Mouse (Mus musculus) G1E (cell line): ENCODE measurements at regions not wholly inside any gene's neighbourhood (a gene's known extent, or its start where the extent isn't known, plus 50 kb on each side); places are given as distances from the start of the nearest gene placed in this dataset.

ENCODE experiments used
- ATAC-seq: 2 replicates; pipeline ENCODE4 v1.8.0; 2016; ENCODE audit warnings: mild to moderate bottlenecking; ENCODE audit not compliant: insufficient number of reproducible peaks, poor library complexity, low FRiP score, severe bottlenecking; ENCODE audit errors: extremely low read depth
- DNase-seq: peaks from one replicate; pipeline ENCODE4 v3.0.0; 2012; ENCODE audit warnings: low spot score
- H3K27me3 ChIP-seq: 2 replicates; pipeline ENCODE4 v1.6.1; 2012; ENCODE audit warnings: mild to moderate bottlenecking, low read length, inconsistent platforms; ENCODE audit not compliant: insufficient read depth
- H3K36me3 ChIP-seq: replicated peaks from 2 replicates; pipeline ENCODE3; 2012; ENCODE audit warnings: mild to moderate bottlenecking, inconsistent platforms
- H3K4me1 ChIP-seq: 2 replicates; pipeline ENCODE4 v1.6.1; 2012; ENCODE audit warnings: low read depth, low read length, inconsistent platforms, mixed read lengths; ENCODE audit not compliant: insufficient read depth
- H3K4me3 ChIP-seq: 2 replicates; pipeline ENCODE4 v1.5.1; 2012; ENCODE audit warnings: low read depth, mild to moderate bottlenecking, inconsistent platforms, low read length, moderate library complexity, mixed read lengths
- H3K9me3 ChIP-seq: replicated peaks from 2 replicates; pipeline ENCODE4 v1.6.1; 2012; ENCODE audit warnings: inconsistent platforms
- CTCF ChIP-seq: IDR thresholded peaks from 2 replicates; pipeline ENCODE4 v1.5.1; 2012; ENCODE audit warnings: low read depth, low read length, inconsistent platforms, mixed read lengths
- GATA1 ChIP-seq: IDR thresholded peaks from 2 replicates; pipeline ENCODE4 v1.6.1; 2012; ENCODE audit warnings: borderline replicate concordance, low read length, inconsistent platforms, mixed read lengths
- GATA2 ChIP-seq: IDR thresholded peaks from 2 replicates; pipeline ENCODE4 v1.6.1; 2012; ENCODE audit warnings: low read depth, low read length, inconsistent platforms, borderline replicate concordance
- POLR2AphosphoS5 ChIP-seq: IDR thresholded peaks from 2 replicates; pipeline ENCODE4 v1.6.1; 2012; ENCODE audit warnings: low read depth, low read length, inconsistent platforms; ENCODE audit not compliant: insufficient replicate concordance
- TAL1 ChIP-seq: conservative IDR thresholded peaks from 2 replicates; pipeline ENCODE4 v1.6.1; 2012; ENCODE audit warnings: low read depth, low read length, inconsistent platforms, mixed read lengths

GRCm38 (mm10) chr11:24630403-24630900 lies 552.6 kb downstream of the Bcl11a start:
- Histone ChIP-seq H3K36me3 (no peaks in the 10 kb centered on the region), H3K9me3 (no peaks in the 10 kb centered on the region), H3K4me1 (no peaks in the 10 kb centered on the region), H3K27me3 (no peaks in the 10 kb centered on the region), H3K4me3 (no peak overlapping the region)
- no peak for TF ChIP-seq GATA2
- no peak for TF ChIP-seq TAL1
- no peak for TF ChIP-seq POLR2AphosphoS5
- TF ChIP-seq CTCF, result no peak
- no peak for TF ChIP-seq GATA1
- ATAC-seq (no peak), DNase-seq (no peak)

GRCm38 (mm10) chr11:24631651-24632050 lies 553.8 kb downstream of the Bcl11a start:
- ATAC-seq, result no peak
- no peak for DNase-seq
- Histone ChIP-seq H3K9me3 (no peaks in the 10 kb centered on the region), H3K4me3 (no peak overlapping the region), H3K27me3 (no peaks in the 10 kb centered on the region), H3K36me3 (no peaks in the 10 kb centered on the region), H3K4me1 (no peaks in the 10 kb centered on the region)
- TF ChIP-seq TAL1 (no peak), GATA1 (no peak), CTCF (no peak), GATA2 (no peak), POLR2AphosphoS5 (no peak)

GRCm38 (mm10) chr11:24636716-24637115 lies 558.9 kb downstream of the Bcl11a start:
- no peak for ATAC-seq
- no peak for DNase-seq
- H3K27me3 ChIP-seq, result no peaks in the 10 kb centered on the region
- H3K4me1 ChIP-seq, result no peaks in the 10 kb centered on the region
- H3K9me3 ChIP-seq, result no peaks in the 10 kb centered on the region
- TF ChIP-seq GATA2, result no peak
- no peak for TF ChIP-seq GATA1
- no peak for TF ChIP-seq TAL1
- no peak for TF ChIP-seq POLR2AphosphoS5
- TF ChIP-seq CTCF, result no peak
- no peaks in the 10 kb centered on the region for H3K36me3 ChIP-seq
- no peak overlapping the region for H3K4me3 ChIP-seq

GRCm38 (mm10) chr11:24643439-24644109 lies 565.7 kb downstream of the Bcl11a start:
- Histone ChIP-seq H3K4me1 (no peaks in the 10 kb centered on the region), H3K36me3 (no peaks in the 10 kb centered on the region), H3K4me3 (no peak overlapping the region), H3K27me3 (peaks cover 3% of the 10 kb centered on the region; the same call in 1 of the 2 replicates), H3K9me3 (no peaks in the 10 kb centered on the region)
- no peak for ATAC-seq
- DNase-seq, result no peak
- TF ChIP-seq TAL1 (no peak), GATA2 (no peak), GATA1 (no peak), CTCF (no peak), POLR2AphosphoS5 (no peak)

- Histone ChIP-seq H3K4me3 (no peak overlapping the region), H3K9me3 (no peaks in the 10 kb centered on the region), H3K36me3 (no peaks in the 10 kb centered on the region), H3K27me3 (no peaks in the 10 kb centered on the region), H3K4me1 (no peaks in the 10 kb centered on the region)
- no peak for DNase-seq
- no peak for TF ChIP-seq CTCF
- no peak for ATAC-seq
These were observed 575.0 kb downstream of the Bcl11a start for GRCm38 (mm10) chr11:24652852-24653251.

- TF ChIP-seq TAL1 (no peak), GATA2 (no peak), POLR2AphosphoS5 (no peak), CTCF (no peak), GATA1 (no peak)
- no peaks in the 10 kb centered on the region for H3K4me1 ChIP-seq
- no peaks in the 10 kb centered on the region for H3K9me3 ChIP-seq
- ATAC-seq (no peak), DNase-seq (no peak)
- no peak overlapping the region for H3K4me3 ChIP-seq
- no peaks in the 10 kb centered on the region for H3K27me3 ChIP-seq
- H3K36me3 ChIP-seq, result no peaks in the 10 kb centered on the region
These were observed 586.2 kb downstream of the Bcl11a start for GRCm38 (mm10) chr11:24664082-24664481.

GRCm38 (mm10) chr11:24665310-24665709 lies 587.5 kb downstream of the Bcl11a start:
- ATAC-seq, result no peak

More at GRCm38 (mm10) chr11:24665310-24665709, 587.5 kb downstream of the Bcl11a start:
- Histone ChIP-seq H3K9me3 (no peaks in the 10 kb centered on the region), H3K4me1 (no peaks in the 10 kb centered on the region), H3K27me3 (peaks cover 4% of the 10 kb centered on the region; the same call in 1 of the 2 replicates), H3K36me3 (no peaks in the 10 kb centered on the region), H3K4me3 (no peak overlapping the region)
- no peak for DNase-seq
- TF ChIP-seq CTCF (no peak), GATA2 (no peak), GATA1 (no peak), POLR2AphosphoS5 (no peak), TAL1 (no peak)
